Mouse (Mus musculus): Measurements from ENCODE around the gene Chst4. TPM values are rescaled to one million over a fixed set of nuclear protein-coding genes. Genes with fewer than 3 reads are reported as not detected.

Gene Chst4
- polyA plus RNA-seq, 1 experiment from 2014 or later, result 4.4 TPM

- H3K36me3 ChIP-seq (ENCODE audit: control insufficient read depth, insufficient read depth, low read length), result no peaks in the 10 kb centered on the region
- no peak overlapping the region for H3K4me2 ChIP-seq (ENCODE audit: low read depth, low read length)
- 33% methylated on average over 5 of the region's 5 CpGs for WGBS
- no peak overlapping the region for H3K9ac ChIP-seq (ENCODE audit: low read depth, low read length)
- H3K27ac ChIP-seq (ENCODE audit: low read length), result no peak overlapping the region
- no peaks in the 10 kb centered on the region for H3K4me1 ChIP-seq (ENCODE audit: control insufficient read depth, insufficient read depth, low read length)
- H3K27me3 ChIP-seq (replicated peaks; ENCODE audit: control insufficient read depth, insufficient read depth, low read length), result peaks cover 4% of the 10 kb centered on the region; the same call in 1 of the 2 replicates
- no peak overlapping the region for H3K4me3 ChIP-seq (ENCODE audit: low read length)
- ATAC-seq, result no peak
- H3K9me3 ChIP-seq (ENCODE audit: control insufficient read depth, low read length), result no peaks in the 10 kb centered on the region
These were observed 28.7 kb downstream of the Chst4 start for GRCm38 (mm10) chr8:110010868-110011267.

GRCm38 (mm10) chr8:110008995-110009446, 30.5 kb downstream of the Chst4 start:
- Histone ChIP-seq H3K36me3 (ENCODE audit: control insufficient read depth, insufficient read depth, low read length) (no peaks in the 10 kb centered on the region), H3K9ac (ENCODE audit: low read depth, low read length) (no peak overlapping the region), H3K4me3 (ENCODE audit: low read length) (no peak overlapping the region), H3K4me2 (ENCODE audit: low read depth, low read length) (no peak overlapping the region), H3K9me3 (ENCODE audit: control insufficient read depth, low read length) (no peaks in the 10 kb centered on the region), H3K4me1 (ENCODE audit: control insufficient read depth, insufficient read depth, low read length) (no peaks in the 10 kb centered on the region), H3K27ac (ENCODE audit: low read length) (no peak overlapping the region), H3K27me3 (replicated peaks; ENCODE audit: control insufficient read depth, insufficient read depth, low read length) (peaks cover 2% of the 10 kb centered on the region; the same call in 1 of the 2 replicates)
- no peak for ATAC-seq
- 69% methylated on average over 8 of the region's 8 CpGs for WGBS

DNA sequence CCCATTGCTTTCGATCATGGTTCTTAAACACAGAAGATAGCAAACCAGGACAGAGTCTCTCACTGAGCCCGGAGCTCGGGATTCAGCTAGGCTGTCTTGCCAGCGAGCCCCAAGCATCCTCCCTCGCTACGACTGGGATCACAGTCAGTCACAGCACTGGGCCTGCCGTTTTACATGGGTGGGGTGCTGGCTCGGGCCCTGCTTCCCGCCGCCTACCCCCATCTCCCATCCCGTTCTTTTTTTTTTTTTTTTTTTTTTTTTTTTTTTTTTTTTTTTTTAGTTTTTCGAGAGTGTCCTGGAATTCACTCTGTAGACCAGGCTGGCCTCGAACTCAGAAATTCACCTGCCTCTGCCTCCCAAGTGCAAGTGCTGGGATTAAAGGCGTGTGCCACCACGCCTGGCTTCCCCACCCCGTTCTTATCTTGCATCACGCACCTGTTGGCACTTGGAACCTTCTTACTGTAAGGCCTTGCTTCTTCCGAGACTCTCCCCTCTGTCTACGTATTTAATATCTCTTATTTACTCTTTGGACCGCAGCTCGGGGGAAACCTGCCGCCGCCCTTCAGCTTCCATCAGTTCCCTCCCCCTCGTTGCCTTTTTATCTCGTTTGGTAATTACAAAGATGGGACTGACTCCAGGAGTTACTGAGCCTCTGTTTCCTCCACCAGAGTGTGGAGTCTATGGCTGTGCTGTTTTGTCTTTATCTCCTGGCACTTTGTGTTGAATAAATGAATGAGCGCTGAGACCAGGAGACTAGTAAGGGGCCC, 31.1 kb downstream of the Chst4 start:
- Histone ChIP-seq H3K27ac (ENCODE audit: low read length) (no peak overlapping the region), H3K9me3 (ENCODE audit: control insufficient read depth, low read length) (no peaks in the 10 kb centered on the region), H3K4me2 (ENCODE audit: low read depth, low read length) (no peak overlapping the region), H3K4me1 (ENCODE audit: control insufficient read depth, insufficient read depth, low read length) (no peaks in the 10 kb centered on the region), H3K27me3 (replicated peaks; ENCODE audit: control insufficient read depth, insufficient read depth, low read length) (no peaks in the 10 kb centered on the region), H3K36me3 (ENCODE audit: control insufficient read depth, insufficient read depth, low read length) (no peaks in the 10 kb centered on the region), H3K4me3 (ENCODE audit: low read length) (no peak overlapping the region), H3K9ac (ENCODE audit: low read depth, low read length) (no peak overlapping the region)
- WGBS, result 74% methylated on average over 25 of the region's 26 CpGs
- peak; percentile 75 for ATAC-seq

GRCm38 (mm10) chr8:110006312-110007023, 33.1 kb downstream of the Chst4 start:
- no peaks in the 10 kb centered on the region for H3K27me3 ChIP-seq (replicated peaks; ENCODE audit: control insufficient read depth, insufficient read depth, low read length)
- no peak overlapping the region for H3K4me2 ChIP-seq (ENCODE audit: low read depth, low read length)
- WGBS, result 54% methylated on average over 17 of the region's 17 CpGs
- no peaks in the 10 kb centered on the region for H3K9me3 ChIP-seq (ENCODE audit: control insufficient read depth, low read length)
- H3K9ac ChIP-seq (ENCODE audit: low read depth, low read length), result no peak overlapping the region
- H3K4me1 ChIP-seq (ENCODE audit: control insufficient read depth, insufficient read depth, low read length), result no peaks in the 10 kb centered on the region
- H3K27ac ChIP-seq (ENCODE audit: low read length), result no peak overlapping the region
- no peak overlapping the region for H3K4me3 ChIP-seq (ENCODE audit: low read length)
- H3K36me3 ChIP-seq (ENCODE audit: control insufficient read depth, insufficient read depth, low read length), result no peaks in the 10 kb centered on the region
- no peak for ATAC-seq

- 71% methylated on average over 5 of the region's 5 CpGs for WGBS
- H3K4me2 ChIP-seq (ENCODE audit: low read depth, low read length), result no peak overlapping the region
- ATAC-seq, result no peak
- H3K4me1 ChIP-seq (ENCODE audit: control insufficient read depth, insufficient read depth, low read length), result no peaks in the 10 kb centered on the region
- no peak overlapping the region for H3K27ac ChIP-seq (ENCODE audit: low read length)
- H3K9ac ChIP-seq (ENCODE audit: low read depth, low read length), result no peak overlapping the region
- H3K4me3 ChIP-seq (ENCODE audit: low read length), result no peak overlapping the region
- H3K9me3 ChIP-seq (ENCODE audit: control insufficient read depth, low read length), result no peaks in the 10 kb centered on the region
- no peaks in the 10 kb centered on the region for H3K27me3 ChIP-seq (replicated peaks; ENCODE audit: control insufficient read depth, insufficient read depth, low read length)
- no peaks in the 10 kb centered on the region for H3K36me3 ChIP-seq (ENCODE audit: control insufficient read depth, insufficient read depth, low read length)
These were observed 35.2 kb downstream of the Chst4 start for GRCm38 (mm10) chr8:110004300-110004699.

GRCm38 (mm10) chr8:110002953-110003352, 36.6 kb downstream of the Chst4 start:
- ATAC-seq, result no peak
- no peaks in the 10 kb centered on the region for H3K4me1 ChIP-seq (ENCODE audit: control insufficient read depth, insufficient read depth, low read length)
- no peaks in the 10 kb centered on the region for H3K27me3 ChIP-seq (replicated peaks; ENCODE audit: control insufficient read depth, insufficient read depth, low read length)
- H3K36me3 ChIP-seq (ENCODE audit: control insufficient read depth, insufficient read depth, low read length), result no peaks in the 10 kb centered on the region
- H3K27ac ChIP-seq (ENCODE audit: low read length), result no peak overlapping the region
- no peak overlapping the region for H3K4me2 ChIP-seq (ENCODE audit: low read depth, low read length)
- no peaks in the 10 kb centered on the region for H3K9me3 ChIP-seq (ENCODE audit: control insufficient read depth, low read length)
- H3K4me3 ChIP-seq (ENCODE audit: low read length), result no peak overlapping the region
- no peak overlapping the region for H3K9ac ChIP-seq (ENCODE audit: low read depth, low read length)
- WGBS, result 40% methylated on average over 9 of the region's 9 CpGs

DNA sequence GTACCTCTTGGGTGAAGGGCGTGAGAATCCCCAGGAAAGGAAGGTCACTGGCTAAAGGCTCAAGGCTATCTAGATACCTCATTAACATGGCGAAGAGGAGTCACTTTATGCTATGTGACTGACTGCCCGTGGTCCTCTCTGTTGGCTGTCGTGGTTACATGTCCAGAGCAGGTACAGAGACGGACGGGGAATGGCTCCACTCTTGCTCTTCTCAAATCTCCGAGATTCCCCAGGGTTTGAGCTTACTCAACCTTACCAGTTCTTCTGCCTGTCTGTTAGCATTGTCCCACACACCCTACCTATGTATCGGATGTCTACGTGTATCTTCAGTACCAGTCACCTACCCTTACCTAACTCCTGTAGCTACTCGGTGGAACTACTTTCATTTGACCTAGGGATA, 39.6 kb downstream of the Chst4 start:
- ATAC-seq, result no peak
- no peak overlapping the region for H3K9ac ChIP-seq (ENCODE audit: low read depth, low read length)
- H3K4me1 ChIP-seq (ENCODE audit: control insufficient read depth, insufficient read depth, low read length), result no peaks in the 10 kb centered on the region
- no peaks in the 10 kb centered on the region for H3K27me3 ChIP-seq (replicated peaks; ENCODE audit: control insufficient read depth, insufficient read depth, low read length)
- no peak overlapping the region for H3K27ac ChIP-seq (ENCODE audit: low read length)
- no peak overlapping the region for H3K4me3 ChIP-seq (ENCODE audit: low read length)
- no peak overlapping the region for H3K4me2 ChIP-seq (ENCODE audit: low read depth, low read length)
- WGBS, result 82% methylated on average over 10 of the region's 10 CpGs
- no peaks in the 10 kb centered on the region for H3K9me3 ChIP-seq (ENCODE audit: control insufficient read depth, low read length)
- H3K36me3 ChIP-seq (ENCODE audit: control insufficient read depth, insufficient read depth, low read length), result no peaks in the 10 kb centered on the region

DNA sequence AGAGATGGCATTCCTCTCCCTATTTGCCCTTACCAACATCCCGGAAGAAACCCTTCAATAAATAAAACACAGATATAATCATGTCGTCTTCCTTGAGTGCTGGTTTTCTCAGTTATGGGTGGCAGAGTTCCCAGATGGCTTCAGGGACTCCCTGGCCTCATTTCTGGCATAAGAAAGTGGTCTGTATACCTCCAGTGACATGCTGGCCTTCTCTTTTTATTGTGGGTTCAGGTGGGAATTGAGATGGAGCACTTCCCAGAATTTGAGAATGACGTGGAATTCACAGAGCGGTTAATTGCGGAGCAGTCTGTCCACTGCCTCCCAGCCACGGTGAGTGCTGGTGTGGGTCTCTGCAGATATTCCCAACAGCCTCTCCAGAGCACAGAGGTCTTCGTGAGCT, 41.5 kb downstream of the Chst4 start:
- Histone ChIP-seq H3K27me3 (replicated peaks; ENCODE audit: control insufficient read depth, insufficient read depth, low read length) (no peaks in the 10 kb centered on the region), H3K36me3 (ENCODE audit: control insufficient read depth, insufficient read depth, low read length) (no peaks in the 10 kb centered on the region), H3K27ac (ENCODE audit: low read length) (no peak overlapping the region), H3K4me2 (ENCODE audit: low read depth, low read length) (no peak overlapping the region), H3K4me3 (ENCODE audit: low read length) (no peak overlapping the region), H3K9me3 (ENCODE audit: control insufficient read depth, low read length) (no peaks in the 10 kb centered on the region), H3K9ac (ENCODE audit: low read depth, low read length) (no peak overlapping the region), H3K4me1 (ENCODE audit: control insufficient read depth, insufficient read depth, low read length) (no peaks in the 10 kb centered on the region)
- ATAC-seq, result no peak
- 68% methylated on average over 7 of the region's 7 CpGs for WGBS

DNA sequence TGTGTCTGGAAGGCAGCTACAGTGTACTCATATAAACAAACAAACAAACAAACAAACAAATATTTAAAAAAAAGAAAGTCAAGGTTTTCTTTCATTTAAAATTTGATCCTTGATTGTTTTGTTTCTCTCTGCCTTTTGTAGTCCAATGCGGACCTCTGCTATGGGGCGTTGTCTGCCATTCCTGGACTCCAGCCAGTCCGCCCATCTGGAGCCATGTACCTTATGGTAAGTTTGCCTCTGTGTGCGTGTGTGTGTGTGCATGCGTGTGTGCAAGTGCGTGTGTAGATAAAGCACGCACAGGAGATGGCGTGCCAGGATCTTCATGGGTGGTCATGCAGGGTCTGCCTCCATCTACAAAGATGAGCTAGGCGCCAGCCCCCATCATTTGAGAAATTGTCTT, 42.2 kb downstream of the Chst4 start:
- no peak overlapping the region for H3K4me2 ChIP-seq (ENCODE audit: low read depth, low read length)
- no peaks in the 10 kb centered on the region for H3K9me3 ChIP-seq (ENCODE audit: control insufficient read depth, low read length)
- H3K36me3 ChIP-seq (ENCODE audit: control insufficient read depth, insufficient read depth, low read length), result no peaks in the 10 kb centered on the region
- no peaks in the 10 kb centered on the region for H3K4me1 ChIP-seq (ENCODE audit: control insufficient read depth, insufficient read depth, low read length)
- H3K9ac ChIP-seq (ENCODE audit: low read depth, low read length), result no peak overlapping the region
- no peak overlapping the region for H3K27ac ChIP-seq (ENCODE audit: low read length)
- WGBS, result 87% methylated on average over 9 of the region's 9 CpGs
- H3K27me3 ChIP-seq (replicated peaks; ENCODE audit: control insufficient read depth, insufficient read depth, low read length), result no peaks in the 10 kb centered on the region
- no peak for ATAC-seq
- no peak overlapping the region for H3K4me3 ChIP-seq (ENCODE audit: low read length)

Measured in intestine, embryonic 16.5 days (tissue).